Mouse (Mus musculus) embryonic facial prominence, embryonic 13.5 days (tissue): ENCODE measurements around the gene Cnbp. TPM values are rescaled to one million over a fixed set of nuclear protein-coding genes. Genes with fewer than 3 reads are reported as not detected.

Source experiments
- ATAC-seq: fragments of 200-750 bp; cut with Nextera tagmentation; 2 replicates; pipeline ENCODE4 v1.8.0; 2017; ENCODE audit warnings: low read depth; ENCODE audit not compliant: insufficient number of reproducible peaks, insufficient read depth, low FRiP score, low TSS enrichment
- H3K27ac ChIP-seq: fragments of 300-500 bp; sonication (generic); 2 replicates; pipeline ENCODE4 v1.5.1; 2015; ENCODE audit warnings: moderate library complexity, mild to moderate bottlenecking, inconsistent platforms
- H3K27me3 ChIP-seq: fragments of 300-500 bp; sonication (generic); 2 replicates; pipeline ENCODE4 v1.6.1; 2015; ENCODE audit warnings: mild to moderate bottlenecking, inconsistent platforms
- H3K36me3 ChIP-seq: fragments of 300-500 bp; sonication (generic); 2 replicates; pipeline ENCODE4 v1.6.1; 2015; ENCODE audit warnings: mild to moderate bottlenecking, inconsistent platforms
- H3K4me1 ChIP-seq: fragments of 300-500 bp; sonication (generic); 2 replicates; pipeline ENCODE4 v1.6.1; 2015; ENCODE audit warnings: inconsistent platforms
- H3K4me2 ChIP-seq: fragments of 300-500 bp; sonication (generic); 2 replicates; pipeline ENCODE4 v1.6.1; 2015; ENCODE audit warnings: moderate library complexity, mild to moderate bottlenecking, inconsistent platforms
- H3K4me3 ChIP-seq: fragments of 300-500 bp; sonication (generic); 2 replicates; pipeline ENCODE4 v1.5.1; 2015; ENCODE audit warnings: mild to moderate bottlenecking, inconsistent platforms
- H3K9ac ChIP-seq: fragments of 300-500 bp; sonication (generic); 2 replicates; pipeline ENCODE4 v1.6.1; 2015; ENCODE audit warnings: mild to moderate bottlenecking, inconsistent platforms
- H3K9me3 ChIP-seq: fragments of 300-500 bp; sonication (generic); 2 replicates; pipeline ENCODE4 v1.6.1; 2016; ENCODE audit warnings: inconsistent platforms
- WGBS: fragments of 180-500 bp; shearing (Covaris S2); methylation state at CpG from one replicate; pipeline ENCODE4 v1.1.7; 2015; ENCODE audit warnings: mixed read lengths; 5-methylcytosine and 5-hydroxymethylcytosine counted together
- polyA plus RNA-seq: library from polyadenylated mRNA; unstranded; fragments of >200 nt; fragmentation: Nextera tagmentation; extraction: Ambion mirVana; gene quantifications from 2 replicates; pipeline ENCODE4 v1.2.1, GENCODE M21; 2015

Cnbp gene
- polyA plus RNA-seq = 1,121 and 1,158 TPM in 2 replicates

DNA sequence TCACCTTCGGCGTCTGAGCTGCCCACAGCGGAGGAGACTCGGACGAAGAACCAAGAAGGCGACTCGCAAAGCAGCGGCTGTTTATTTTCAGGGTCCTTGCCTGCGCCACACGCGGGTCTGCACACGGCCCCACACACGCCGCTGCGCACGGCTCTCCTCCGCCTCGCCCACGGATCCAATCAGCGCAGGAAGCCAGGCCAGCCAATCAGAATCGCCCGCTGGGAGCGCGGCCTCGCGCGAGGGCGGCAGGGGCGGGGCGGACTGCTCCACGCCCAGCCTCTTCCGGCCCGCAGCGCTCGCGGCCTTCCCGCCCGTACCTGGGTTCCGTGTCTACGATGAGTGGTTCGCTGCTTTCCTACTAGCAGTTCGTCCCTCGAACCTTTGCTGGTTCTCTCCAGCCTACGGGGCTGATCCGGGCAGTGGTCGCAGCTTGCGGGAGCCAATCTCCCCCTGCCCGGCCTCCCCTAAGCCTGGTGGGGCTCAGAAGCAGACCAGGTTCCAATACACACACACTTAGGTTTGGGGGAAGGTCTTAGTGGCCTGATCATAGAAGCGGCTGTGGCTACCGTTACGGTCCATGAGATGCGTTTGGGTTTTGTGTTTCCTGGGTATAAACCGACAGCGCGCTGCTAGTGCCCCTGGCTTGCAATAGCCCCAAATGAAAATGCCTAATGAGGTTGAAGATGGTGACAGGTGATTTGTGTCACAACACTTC, at the start of gene Cnbp:
Gene Cnbp (minus strand): TSS at position 207 of the 715 bp plus-strand sequence.
- peak within 1 kb of the TSS; percentile 100 for H3K9ac ChIP-seq
- H3K27ac ChIP-seq = peak within 1 kb of the TSS; percentile 97
- ATAC-seq = peak; percentile 99
- peaks cover 11% of the 10 kb centered on the region for H3K36me3 ChIP-seq
- peaks cover 21% of the 10 kb centered on the region for H3K4me1 ChIP-seq
- H3K4me3 ChIP-seq = peak within 1 kb of the TSS; percentile 98
- under 1% methylated on average over 55 of the region's 55 CpGs for WGBS
- H3K9me3 ChIP-seq = no peaks in the 10 kb centered on the region
- H3K4me2 ChIP-seq = peak within 1 kb of the TSS; percentile 73
- H3K27me3 ChIP-seq = no peaks in the 10 kb centered on the region

DNA sequence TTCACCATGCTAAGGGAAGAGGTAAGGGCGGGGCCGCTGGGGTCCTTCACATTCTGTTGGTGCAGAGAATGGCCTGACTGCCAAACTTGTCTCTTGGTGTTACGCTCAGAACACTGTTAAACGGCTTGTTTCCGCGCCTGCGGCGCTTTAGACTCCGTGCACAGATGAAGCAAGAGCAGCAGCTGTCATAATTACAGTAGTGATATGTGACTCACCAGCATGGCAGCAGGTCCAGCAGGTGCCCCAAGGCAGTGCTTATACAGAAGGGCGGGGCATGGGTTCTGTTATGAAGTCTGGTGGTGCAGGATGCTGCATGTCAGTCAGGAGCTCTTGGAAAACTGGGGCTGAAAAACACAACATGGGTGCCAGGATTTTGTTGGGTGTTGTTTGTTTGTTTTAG, 47.1 kb upstream of the Cnbp start:
- H3K27me3 ChIP-seq = no peaks in the 10 kb centered on the region
- H3K9ac ChIP-seq = no peak overlapping the region
- ATAC-seq = no peak
- 81% methylated on average over 10 of the region's 10 CpGs for WGBS
- no peak overlapping the region for H3K4me3 ChIP-seq
- H3K4me2 ChIP-seq = no peak overlapping the region
- H3K27ac ChIP-seq = no peak overlapping the region
- no peaks in the 10 kb centered on the region for H3K4me1 ChIP-seq
- H3K9me3 ChIP-seq = no peaks in the 10 kb centered on the region
- H3K36me3 ChIP-seq = peaks cover 96% of the 10 kb centered on the region

DNA sequence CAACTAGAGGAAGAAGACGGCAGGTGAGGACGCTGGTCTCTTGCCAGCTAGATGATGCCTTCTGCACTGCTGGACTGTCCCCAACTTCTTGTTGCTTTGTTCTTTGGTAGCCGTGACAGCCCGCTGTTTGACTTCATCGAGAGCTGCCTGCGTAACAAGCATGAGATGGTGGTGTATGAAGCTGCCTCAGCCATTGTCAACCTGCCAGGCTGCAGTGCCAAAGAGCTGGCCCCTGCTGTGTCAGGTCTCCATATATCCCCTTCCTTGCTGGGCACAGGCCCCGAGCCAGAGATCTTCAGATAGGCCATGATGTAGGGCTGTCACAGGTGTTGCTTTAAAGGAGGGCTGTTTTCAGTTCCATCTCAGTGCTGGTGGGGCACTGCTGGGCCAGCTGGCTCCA, 43.0 kb upstream of the Cnbp start:
- H3K4me3 ChIP-seq = no peak overlapping the region
- H3K9me3 ChIP-seq = no peaks in the 10 kb centered on the region
- 95% methylated on average over 7 of the region's 7 CpGs for WGBS
- ATAC-seq = no peak
- peaks cover 2% of the 10 kb centered on the region for H3K4me1 ChIP-seq
- H3K36me3 ChIP-seq = peaks cover 97% of the 10 kb centered on the region
- H3K4me2 ChIP-seq = no peak overlapping the region
- H3K9ac ChIP-seq = no peak overlapping the region
- H3K27ac ChIP-seq = no peak overlapping the region
- no peaks in the 10 kb centered on the region for H3K27me3 ChIP-seq

- Histone ChIP-seq H3K4me1 (peaks cover 7% of the 10 kb centered on the region), H3K27ac (peak within 1 kb of the TSS; percentile 82), H3K9me3 (no peaks in the 10 kb centered on the region), H3K4me2 (peak within 1 kb of the TSS; percentile 78), H3K4me3 (peak within 1 kb of the TSS; percentile 89), H3K36me3 (peaks cover 38% of the 10 kb centered on the region), H3K9ac (peak within 1 kb of the TSS; percentile 93), H3K27me3 (no peaks in the 10 kb centered on the region)
- 1% methylated on average over 31 of the region's 31 CpGs for WGBS
- ATAC-seq = peak; percentile 92
Observed at GRCm38 (mm10) chr6:87887594-87888233, 36.8 kb upstream of the Cnbp start, which contains the start of gene Copg1. TSS of gene Copg1 (plus strand) at chr6:87887814.

DNA sequence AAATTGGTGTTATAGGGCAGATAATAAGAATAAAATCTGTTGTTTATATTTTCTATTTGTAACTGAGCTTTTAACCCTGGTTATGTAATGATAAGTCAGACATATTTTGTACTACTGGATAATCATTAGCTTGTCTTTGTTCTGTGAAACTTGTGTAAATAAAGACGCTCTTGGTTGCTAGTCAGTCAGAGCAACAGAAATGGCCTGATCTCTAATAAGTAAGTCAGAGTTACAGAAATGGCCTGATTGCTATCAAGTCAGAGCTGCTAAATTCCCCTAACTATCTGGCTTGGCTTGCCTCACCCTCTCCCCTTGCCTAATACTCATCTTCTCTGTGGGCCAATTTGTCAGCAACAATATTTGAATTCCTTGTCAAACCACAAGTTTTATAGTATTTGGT, 35.8 kb upstream of the Cnbp start:
- ATAC-seq = no peak
- Histone ChIP-seq H3K27me3 (no peaks in the 10 kb centered on the region), H3K36me3 (peaks cover 28% of the 10 kb centered on the region), H3K9me3 (no peaks in the 10 kb centered on the region), H3K4me3 (no peak overlapping the region), H3K27ac (no peak overlapping the region), H3K4me2 (no peak overlapping the region), H3K4me1 (peaks cover 7% of the 10 kb centered on the region), H3K9ac (no peak overlapping the region)
- WGBS = 84% methylated on average over 1 of the region's 1 CpGs

GRCm38 (mm10) chr6:87882816-87883215, 31.9 kb upstream of the Cnbp start:
- Histone ChIP-seq H3K4me2 (no peak overlapping the region), H3K36me3 (no peaks in the 10 kb centered on the region), H3K27me3 (no peaks in the 10 kb centered on the region), H3K9ac (no peak overlapping the region), H3K27ac (no peak overlapping the region), H3K4me1 (no peaks in the 10 kb centered on the region), H3K9me3 (no peaks in the 10 kb centered on the region), H3K4me3 (no peak overlapping the region)
- no peak for ATAC-seq
- 66% methylated on average over 4 of the region's 4 CpGs for WGBS

GRCm38 (mm10) chr6:87882221-87882620, 31.3 kb upstream of the Cnbp start:
- Histone ChIP-seq H3K4me3 (no peak overlapping the region), H3K36me3 (no peaks in the 10 kb centered on the region), H3K27ac (no peak overlapping the region), H3K4me2 (no peak overlapping the region), H3K4me1 (no peaks in the 10 kb centered on the region), H3K27me3 (no peaks in the 10 kb centered on the region), H3K9ac (no peak overlapping the region), H3K9me3 (no peaks in the 10 kb centered on the region)
- WGBS = 75% methylated on average over 3 of the region's 3 CpGs
- ATAC-seq = no peak

DNA sequence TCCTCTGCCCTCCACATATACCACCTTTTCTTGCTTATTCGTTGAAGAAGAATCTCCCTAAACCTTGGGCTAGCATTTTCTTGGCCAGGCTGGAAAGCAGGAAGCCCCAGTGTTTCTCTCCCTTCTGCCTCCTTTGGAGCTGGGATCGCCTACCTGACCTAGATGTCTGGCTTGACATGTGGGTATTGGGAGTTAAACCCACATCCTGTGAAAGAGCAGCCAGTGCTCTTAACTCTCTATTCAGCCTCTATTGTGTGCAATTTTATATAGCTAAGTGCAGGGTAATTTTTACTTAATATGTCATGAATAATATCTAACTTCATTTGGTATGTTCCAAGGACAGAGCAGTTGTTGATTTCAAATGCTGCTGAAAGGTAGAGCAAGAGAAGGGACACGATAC, 28.7 kb upstream of the Cnbp start:
- ATAC-seq = no peak
- Histone ChIP-seq H3K9ac (no peak overlapping the region), H3K9me3 (no peaks in the 10 kb centered on the region), H3K27ac (no peak overlapping the region), H3K36me3 (no peaks in the 10 kb centered on the region), H3K4me1 (no peaks in the 10 kb centered on the region), H3K27me3 (no peaks in the 10 kb centered on the region), H3K4me3 (no peak overlapping the region), H3K4me2 (no peak overlapping the region)
- WGBS = 73% methylated on average over 3 of the region's 3 CpGs

DNA sequence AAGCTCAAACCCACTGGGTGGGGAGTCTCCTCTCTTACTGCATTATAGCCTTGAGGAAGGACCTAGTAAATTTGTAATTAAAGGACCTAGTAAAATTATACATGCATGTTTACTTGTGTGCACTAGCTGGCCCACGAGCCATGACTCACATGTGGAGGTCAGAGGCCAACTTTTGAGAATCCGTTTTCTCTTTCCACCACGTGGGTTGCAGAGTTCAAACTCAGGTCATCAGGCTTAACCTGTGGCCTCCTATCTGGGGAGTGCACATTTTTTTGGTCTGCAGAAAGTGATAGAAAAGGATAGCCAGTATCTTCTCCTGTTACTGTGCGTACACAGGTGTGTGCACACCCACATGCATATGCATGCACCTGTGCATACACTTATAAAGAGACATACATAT, 28.1 kb upstream of the Cnbp start:
- H3K27me3 ChIP-seq = no peaks in the 10 kb centered on the region
- WGBS = 25% methylated on average over 4 of the region's 4 CpGs
- H3K4me1 ChIP-seq = no peaks in the 10 kb centered on the region
- no peak for ATAC-seq
- H3K9me3 ChIP-seq = no peaks in the 10 kb centered on the region
- no peaks in the 10 kb centered on the region for H3K36me3 ChIP-seq
- H3K4me2 ChIP-seq = no peak overlapping the region
- H3K9ac ChIP-seq = no peak overlapping the region
- no peak overlapping the region for H3K27ac ChIP-seq
- no peak overlapping the region for H3K4me3 ChIP-seq

DNA sequence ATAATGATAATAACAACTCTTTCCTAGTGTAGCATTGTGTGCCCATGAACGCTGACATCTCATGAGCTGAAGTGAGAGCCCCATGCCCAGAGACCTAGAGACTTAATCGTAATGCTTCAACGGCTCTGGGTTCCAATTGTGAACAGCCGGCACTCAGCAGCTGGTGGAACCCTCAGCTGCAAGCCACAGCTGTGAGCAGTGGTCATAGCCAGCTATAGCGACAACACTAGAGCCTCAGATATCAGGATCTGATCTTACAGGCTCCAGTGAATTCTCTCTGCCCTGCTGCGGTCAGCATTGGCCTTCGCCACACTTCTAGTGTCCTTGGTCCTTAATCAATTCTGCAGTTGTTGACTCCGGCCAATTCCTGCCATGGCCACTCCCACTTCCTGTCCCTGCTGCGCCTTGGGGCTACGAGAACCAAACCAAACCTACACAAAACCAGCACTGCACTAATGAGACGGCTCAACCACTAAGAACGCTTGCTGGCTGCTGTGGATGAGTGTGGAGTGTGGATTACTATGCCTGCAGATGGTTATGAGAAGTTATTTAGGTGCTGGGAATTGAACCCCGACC, 25.2 kb upstream of the Cnbp start:
- Histone ChIP-seq H3K9ac (no peak overlapping the region), H3K4me2 (no peak overlapping the region), H3K4me3 (no peak overlapping the region), H3K27me3 (no peaks in the 10 kb centered on the region), H3K27ac (no peak overlapping the region), H3K9me3 (no peaks in the 10 kb centered on the region), H3K4me1 (no peaks in the 10 kb centered on the region), H3K36me3 (no peaks in the 10 kb centered on the region)
- 50% methylated on average over 13 of the region's 13 CpGs for WGBS
- ATAC-seq = no peak

DNA sequence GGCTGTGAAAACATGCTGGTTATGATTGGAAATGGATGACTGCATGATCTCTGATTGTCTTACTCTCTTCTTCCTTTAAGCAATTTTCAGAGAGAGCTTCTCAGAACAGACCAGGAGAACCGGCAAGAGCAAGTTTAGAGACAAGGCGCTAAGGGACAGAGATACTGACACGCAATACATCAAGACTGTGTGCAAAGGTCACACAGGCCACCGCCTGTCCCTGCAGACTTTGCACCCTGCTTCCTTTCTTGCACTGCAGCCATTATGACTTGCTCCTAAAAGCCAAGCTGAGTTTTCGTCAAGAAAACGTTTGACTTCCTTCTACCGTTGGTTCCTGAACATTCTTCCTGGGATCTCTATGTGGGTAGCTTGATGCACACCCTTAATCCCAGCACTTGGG, 24.7 kb upstream of the Cnbp start:
- Histone ChIP-seq H3K4me2 (no peak overlapping the region), H3K4me1 (no peaks in the 10 kb centered on the region), H3K9ac (no peak overlapping the region), H3K36me3 (no peaks in the 10 kb centered on the region), H3K4me3 (no peak overlapping the region), H3K9me3 (no peaks in the 10 kb centered on the region), H3K27ac (no peak overlapping the region), H3K27me3 (no peaks in the 10 kb centered on the region)
- ATAC-seq = no peak
- WGBS = 91% methylated on average over 7 of the region's 7 CpGs

- Histone ChIP-seq H3K4me3 (no peak overlapping the region), H3K27ac (no peak overlapping the region), H3K36me3 (no peaks in the 10 kb centered on the region), H3K9ac (no peak overlapping the region), H3K4me2 (no peak overlapping the region), H3K9me3 (no peaks in the 10 kb centered on the region), H3K4me1 (no peaks in the 10 kb centered on the region), H3K27me3 (no peaks in the 10 kb centered on the region)
- 72% methylated on average over 1 of the region's 1 CpGs for WGBS
- no peak for ATAC-seq
Observed at GRCm38 (mm10) chr6:87875083-87875482, 24.2 kb upstream of the Cnbp start.
